Mouse (Mus musculus): ENCODE results near the gene Gfra1.

Gene Gfra1

GRCm38 (mm10) chr19:58329305-58329704 is 126.4 kb downstream of the Gfra1 start:
- DNase-seq (ENCODE audit: low read depth, low spot score) = no peak

- DNase-seq (ENCODE audit: low read depth, low spot score) = no peak
Observed at GRCm38 (mm10) chr19:58328014-58328413, 127.7 kb downstream of the Gfra1 start.

- no peak for DNase-seq (ENCODE audit: low read depth, low spot score)
Observed at GRCm38 (mm10) chr19:58316474-58316873, 139.2 kb downstream of the Gfra1 start.

- DNase-seq (ENCODE audit: low read depth, low spot score) = no peak
Observed at GRCm38 (mm10) chr19:58315681-58316080, 140.0 kb downstream of the Gfra1 start.

GRCm38 (mm10) chr19:58314631-58315030 is 141.1 kb downstream of the Gfra1 start:
- DNase-seq (ENCODE audit: low read depth, low spot score) = no peak

GRCm38 (mm10) chr19:58313785-58314184 is 141.9 kb downstream of the Gfra1 start:
- DNase-seq (ENCODE audit: low read depth, low spot score) = no peak

- no peak for DNase-seq (ENCODE audit: low read depth, low spot score)
Observed at GRCm38 (mm10) chr19:58312492-58312891, 143.2 kb downstream of the Gfra1 start.

GRCm38 (mm10) chr19:58310334-58311315 is 145.1 kb downstream of the Gfra1 start:
- no peak for DNase-seq (ENCODE audit: low read depth, low spot score)

GRCm38 (mm10) chr19:58309620-58310275 is 146.0 kb downstream of the Gfra1 start:
- no peak for DNase-seq (ENCODE audit: low read depth, low spot score)

- DNase-seq (ENCODE audit: low read depth, low spot score) = no peak
Observed at GRCm38 (mm10) chr19:58301105-58301504, 154.6 kb downstream of the Gfra1 start.

GRCm38 (mm10) chr19:58297926-58298325 is 157.8 kb downstream of the Gfra1 start:
- DNase-seq (ENCODE audit: low read depth, low spot score) = no peak

- DNase-seq (ENCODE audit: low read depth, low spot score) = no peak
Observed at GRCm38 (mm10) chr19:58296842-58297190, 158.9 kb downstream of the Gfra1 start.

- no peak for DNase-seq (ENCODE audit: low read depth, low spot score)
Observed at GRCm38 (mm10) chr19:58295986-58296841, 159.5 kb downstream of the Gfra1 start.

- DNase-seq (ENCODE audit: low read depth, low spot score) = no peak
Observed at GRCm38 (mm10) chr19:58288145-58288544, 167.6 kb downstream of the Gfra1 start.

- no peak for DNase-seq (ENCODE audit: low read depth, low spot score)
Observed at GRCm38 (mm10) chr19:58275281-58275680, 180.4 kb downstream of the Gfra1 start.

- no peak for DNase-seq (ENCODE audit: low read depth, low spot score)
Observed at GRCm38 (mm10) chr19:58271815-58272214, 183.9 kb downstream of the Gfra1 start.

GRCm38 (mm10) chr19:58270778-58271177 is 184.9 kb downstream of the Gfra1 start:
- no peak for DNase-seq (ENCODE audit: low read depth, low spot score)

GRCm38 (mm10) chr19:58268476-58268875 is 187.2 kb downstream of the Gfra1 start:
- DNase-seq (ENCODE audit: low read depth, low spot score) = no peak

GRCm38 (mm10) chr19:58266600-58266999 is 189.1 kb downstream of the Gfra1 start:
- no peak for DNase-seq (ENCODE audit: low read depth, low spot score)

- no peak for DNase-seq (ENCODE audit: low read depth, low spot score)
Observed at GRCm38 (mm10) chr19:58260934-58261333, 194.8 kb downstream of the Gfra1 start.

GRCm38 (mm10) chr19:58259250-58259649 is 196.5 kb downstream of the Gfra1 start:
- no peak for DNase-seq (ENCODE audit: low read depth, low spot score)

GRCm38 (mm10) chr19:58256485-58256884 is 199.2 kb downstream of the Gfra1 start:
- DNase-seq (ENCODE audit: low read depth, low spot score) = no peak
